Mouse (Mus musculus) hindbrain, embryonic 12.5 days (tissue): Measurements from ENCODE around the gene Fam160a1. TPM values are rescaled to one million over a fixed set of nuclear protein-coding genes. Genes with fewer than 3 reads are reported as not detected.

Experiments
- ATAC-seq: fragments of 200-750 bp; cut with Nextera tagmentation; 2 replicates; pipeline ENCODE4 v1.8.0; 2017; ENCODE audit warnings: moderate TSS enrichment; ENCODE audit not compliant: low FRiP score
- H3K27ac ChIP-seq: fragments of 300-500 bp; sonication (generic); 2 replicates; pipeline ENCODE4 v1.5.1; 2016; ENCODE audit warnings: mild to moderate bottlenecking
- H3K27me3 ChIP-seq: fragments of 300-500 bp; sonication (generic); 2 replicates; pipeline ENCODE4 v1.6.1; 2016; ENCODE audit warnings: mild to moderate bottlenecking
- H3K36me3 ChIP-seq: fragments of 300-500 bp; sonication (generic); 2 replicates; pipeline ENCODE4 v1.6.1; 2016; ENCODE audit warnings: mild to moderate bottlenecking
- H3K4me1 ChIP-seq: fragments of 300-500 bp; sonication (generic); 2 replicates; pipeline ENCODE4 v1.6.1; 2016
- H3K4me2 ChIP-seq: fragments of 300-500 bp; sonication (generic); replicated peaks from 2 replicates; pipeline ENCODE4 v1.6.1; 2016; ENCODE audit warnings: mild to moderate bottlenecking
- H3K4me3 ChIP-seq: fragments of 300-500 bp; sonication (generic); 2 replicates; pipeline ENCODE4 v1.5.1; 2016; ENCODE audit warnings: mild to moderate bottlenecking
- H3K9ac ChIP-seq: fragments of 300-500 bp; sonication (generic); 2 replicates; pipeline ENCODE4 v1.6.1; 2016; ENCODE audit warnings: mild to moderate bottlenecking, moderate library complexity
- H3K9me3 ChIP-seq: fragments of 300-500 bp; sonication (generic); replicated peaks from 2 replicates; pipeline ENCODE4 v1.6.1; 2016; ENCODE audit warnings: mild to moderate bottlenecking
- WGBS: fragments of 180-500 bp; shearing (Covaris S2); methylation state at CpG from one replicate; pipeline ENCODE4 v1.1.7; 2016; 5-methylcytosine and 5-hydroxymethylcytosine counted together
- polyA plus RNA-seq: library from polyadenylated mRNA; unstranded; fragments of >200 nt; fragmentation: Nextera tagmentation; extraction: Ambion mirVana; gene quantifications from 2 replicates; pipeline ENCODE4 v1.2.1, GENCODE M21; 2016

Fam160a1 gene
- polyA plus RNA-seq, 1 experiment from 2014 or later: 1.6 TPM

DNA sequence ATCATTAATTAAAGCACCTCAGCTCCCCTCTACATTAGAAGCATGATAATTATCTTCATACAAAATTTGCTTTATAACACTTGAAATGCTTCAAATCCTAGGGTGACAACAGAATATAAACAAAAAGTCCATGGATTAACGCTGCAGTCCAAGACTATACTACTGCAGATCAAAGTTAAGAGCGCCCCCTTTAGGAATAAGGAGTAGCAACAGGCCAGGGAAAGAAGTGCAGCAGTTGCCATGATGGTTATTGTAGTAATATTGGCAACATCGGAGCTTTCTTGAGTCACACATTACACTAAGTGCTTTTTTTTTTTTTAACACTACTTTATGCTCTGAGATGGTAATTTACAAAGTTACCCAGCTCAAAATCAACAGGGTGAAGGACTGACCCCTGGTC, 43.7 kb downstream of the Fam160a1 start:
- H3K4me1 ChIP-seq: no peaks in the 10 kb centered on the region
- H3K27me3 ChIP-seq: no peaks in the 10 kb centered on the region
- H3K4me3 ChIP-seq: no peak overlapping the region
- H3K9me3 ChIP-seq: no peaks in the 10 kb centered on the region
- WGBS: 48% methylated on average over 3 of the region's 3 CpGs
- no peak for ATAC-seq
- no peak overlapping the region for H3K9ac ChIP-seq
- no peak overlapping the region for H3K27ac ChIP-seq
- no peaks in the 10 kb centered on the region for H3K36me3 ChIP-seq
- no peak overlapping the region for H3K4me2 ChIP-seq

- Histone ChIP-seq H3K36me3 (no peaks in the 10 kb centered on the region), H3K4me2 (no peak overlapping the region), H3K9me3 (no peaks in the 10 kb centered on the region), H3K9ac (no peak overlapping the region), H3K4me1 (no peaks in the 10 kb centered on the region; the same call in 1 of the 2 replicates), H3K27me3 (no peaks in the 10 kb centered on the region), H3K27ac (0 out of 2 replicates have a peak overlapping the region, but pooled peaks have one; percentile 1), H3K4me3 (no peak overlapping the region)
- no peak for ATAC-seq
- WGBS: 73% methylated on average over 7 of the region's 7 CpGs
These were observed 52.2 kb downstream of the Fam160a1 start for GRCm38 (mm10) chr3:85764937-85765337.

GRCm38 (mm10) chr3:85764008-85764834, 52.9 kb downstream of the Fam160a1 start:
- Histone ChIP-seq H3K9me3 (no peaks in the 10 kb centered on the region), H3K36me3 (no peaks in the 10 kb centered on the region), H3K4me3 (no peak overlapping the region), H3K9ac (no peak overlapping the region), H3K27me3 (no peaks in the 10 kb centered on the region), H3K4me1 (no peaks in the 10 kb centered on the region; the same call in 1 of the 2 replicates), H3K27ac (no peak overlapping the region), H3K4me2 (no peak overlapping the region)
- WGBS: 60% methylated on average over 18 of the region's 18 CpGs
- no peak for ATAC-seq

DNA sequence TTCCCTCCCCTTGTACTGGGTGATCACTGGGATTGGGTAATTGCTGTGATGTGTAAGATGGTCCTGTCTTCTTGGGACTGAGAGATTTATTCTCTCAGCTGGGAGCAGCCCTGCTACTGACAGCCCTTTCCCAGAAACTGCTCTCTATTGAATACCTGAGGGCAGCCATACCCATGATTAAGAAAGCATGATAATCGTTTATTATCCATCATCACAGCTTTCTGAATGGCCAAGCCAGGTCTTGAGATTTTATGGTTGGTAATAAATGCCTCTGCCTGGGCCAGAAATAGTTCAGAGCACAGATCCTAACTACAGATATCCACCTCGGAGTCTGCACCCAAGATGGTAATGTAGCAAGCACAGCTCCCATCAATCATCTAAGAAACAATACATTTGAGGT, 59.1 kb downstream of the Fam160a1 start:
- H3K9ac ChIP-seq: no peak overlapping the region
- H3K4me2 ChIP-seq: no peak overlapping the region
- H3K4me1 ChIP-seq: peaks cover 2% of the 10 kb centered on the region; the same call in 1 of the 2 replicates
- no peaks in the 10 kb centered on the region for H3K9me3 ChIP-seq
- ATAC-seq: no peak
- 82% methylated on average over 2 of the region's 2 CpGs for WGBS
- no peak overlapping the region for H3K27ac ChIP-seq
- no peaks in the 10 kb centered on the region for H3K27me3 ChIP-seq
- no peak overlapping the region for H3K4me3 ChIP-seq
- no peaks in the 10 kb centered on the region for H3K36me3 ChIP-seq

DNA sequence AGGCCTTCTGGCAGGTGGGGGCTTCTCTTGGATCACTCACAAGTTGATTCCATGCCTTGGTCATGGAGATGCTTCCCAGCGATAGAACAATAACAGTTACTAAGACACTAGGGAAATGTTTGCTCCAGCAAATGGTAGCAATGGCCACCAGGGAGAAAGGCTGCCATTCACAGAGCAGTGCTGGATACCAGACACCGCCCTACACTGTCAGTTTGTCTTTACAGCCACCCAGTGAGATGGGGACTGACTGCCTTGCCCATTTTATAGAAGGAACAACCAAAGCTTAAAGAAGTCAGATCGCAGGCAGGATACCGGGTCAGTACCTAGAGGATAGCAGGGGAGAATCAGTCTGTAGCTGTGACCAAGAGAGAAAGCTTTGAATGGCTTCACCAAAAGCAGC, 59.7 kb downstream of the Fam160a1 start:
- H3K27me3 ChIP-seq: no peaks in the 10 kb centered on the region
- H3K4me2 ChIP-seq: no peak overlapping the region
- ATAC-seq: no peak
- no peaks in the 10 kb centered on the region for H3K9me3 ChIP-seq
- WGBS: 84% methylated on average over 4 of the region's 4 CpGs
- no peak overlapping the region for H3K4me3 ChIP-seq
- H3K27ac ChIP-seq: no peak overlapping the region
- H3K36me3 ChIP-seq: no peaks in the 10 kb centered on the region
- H3K9ac ChIP-seq: no peak overlapping the region
- H3K4me1 ChIP-seq: peaks cover 5% of the 10 kb centered on the region; the same call in 1 of the 2 replicates

- no peaks in the 10 kb centered on the region for H3K36me3 ChIP-seq
- no peak overlapping the region for H3K9ac ChIP-seq
- H3K27me3 ChIP-seq: no peaks in the 10 kb centered on the region
- H3K27ac ChIP-seq: no peak overlapping the region
- H3K4me2 ChIP-seq: no peak overlapping the region
- no peak for ATAC-seq
- H3K9me3 ChIP-seq: no peaks in the 10 kb centered on the region
- WGBS: 60% methylated on average over 4 of the region's 4 CpGs
- peaks cover 8% of the 10 kb centered on the region; the same call in 1 of the 2 replicates for H3K4me1 ChIP-seq
- H3K4me3 ChIP-seq: no peak overlapping the region
These were observed 67.7 kb downstream of the Fam160a1 start for GRCm38 (mm10) chr3:85749348-85749747.

- no peak overlapping the region for H3K4me2 ChIP-seq
- H3K27ac ChIP-seq: no peak overlapping the region
- WGBS: 21% methylated on average over 4 of the region's 4 CpGs
- H3K4me3 ChIP-seq: no peak overlapping the region
- no peak for ATAC-seq
- H3K4me1 ChIP-seq: peaks cover 8% of the 10 kb centered on the region; the same call in 1 of the 2 replicates
- H3K9me3 ChIP-seq: no peaks in the 10 kb centered on the region
- H3K27me3 ChIP-seq: no peaks in the 10 kb centered on the region
- no peak overlapping the region for H3K9ac ChIP-seq
- H3K36me3 ChIP-seq: no peaks in the 10 kb centered on the region
These were observed 68.2 kb downstream of the Fam160a1 start for GRCm38 (mm10) chr3:85748863-85749262.

DNA sequence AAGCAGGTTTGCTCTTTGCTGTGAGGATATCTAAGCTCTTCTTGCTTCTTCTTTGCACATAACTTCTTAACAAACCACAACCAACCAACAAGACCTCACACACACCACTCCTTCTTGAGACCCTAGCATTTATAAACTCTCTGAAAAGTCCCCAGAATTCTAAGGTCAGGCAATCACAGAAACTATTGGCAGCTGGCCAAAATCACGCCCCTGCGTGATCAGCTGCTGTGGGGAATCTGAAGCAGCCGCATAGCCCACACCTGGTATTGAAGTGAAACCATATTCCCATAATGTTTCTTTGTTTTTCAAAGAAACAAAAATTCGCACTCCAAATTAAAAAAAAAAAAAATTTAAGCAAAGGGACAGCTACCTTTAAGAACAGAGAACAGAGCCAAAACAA, 71.0 kb downstream of the Fam160a1 start:
- Histone ChIP-seq H3K9me3 (no peaks in the 10 kb centered on the region), H3K9ac (no peak overlapping the region)
- 71% methylated on average over 4 of the region's 4 CpGs for WGBS

GRCm38 (mm10) chr3:85741767-85742166, 75.3 kb downstream of the Fam160a1 start:
- H3K4me2 ChIP-seq: no peak overlapping the region
- no peak overlapping the region for H3K4me3 ChIP-seq
- H3K27ac ChIP-seq: no peak overlapping the region
- H3K9ac ChIP-seq: no peak overlapping the region
- H3K9me3 ChIP-seq: no peaks in the 10 kb centered on the region
- no peaks in the 10 kb centered on the region for H3K4me1 ChIP-seq
- no peaks in the 10 kb centered on the region for H3K36me3 ChIP-seq
- no peak for ATAC-seq
- H3K27me3 ChIP-seq: no peaks in the 10 kb centered on the region
- WGBS: 92% methylated on average over 3 of the region's 3 CpGs

More for the DNA sequence above, 71.0 kb downstream of the Fam160a1 start:
- no peak overlapping the region for H3K4me2 ChIP-seq
- H3K4me3 ChIP-seq: no peak overlapping the region
- H3K36me3 ChIP-seq: no peaks in the 10 kb centered on the region
- peaks cover 3% of the 10 kb centered on the region; the same call in 1 of the 2 replicates for H3K4me1 ChIP-seq
- no peak overlapping the region for H3K27ac ChIP-seq
- H3K27me3 ChIP-seq: no peaks in the 10 kb centered on the region
- no peak for ATAC-seq

GRCm38 (mm10) chr3:85738591-85738990, 78.5 kb downstream of the Fam160a1 start:
- WGBS: 71% methylated on average over 3 of the region's 3 CpGs
- Histone ChIP-seq H3K4me1 (no peaks in the 10 kb centered on the region), H3K27ac (no peak overlapping the region), H3K4me2 (no peak overlapping the region), H3K36me3 (no peaks in the 10 kb centered on the region), H3K9me3 (no peaks in the 10 kb centered on the region), H3K27me3 (no peaks in the 10 kb centered on the region), H3K4me3 (no peak overlapping the region), H3K9ac (no peak overlapping the region)
- no peak for ATAC-seq

DNA sequence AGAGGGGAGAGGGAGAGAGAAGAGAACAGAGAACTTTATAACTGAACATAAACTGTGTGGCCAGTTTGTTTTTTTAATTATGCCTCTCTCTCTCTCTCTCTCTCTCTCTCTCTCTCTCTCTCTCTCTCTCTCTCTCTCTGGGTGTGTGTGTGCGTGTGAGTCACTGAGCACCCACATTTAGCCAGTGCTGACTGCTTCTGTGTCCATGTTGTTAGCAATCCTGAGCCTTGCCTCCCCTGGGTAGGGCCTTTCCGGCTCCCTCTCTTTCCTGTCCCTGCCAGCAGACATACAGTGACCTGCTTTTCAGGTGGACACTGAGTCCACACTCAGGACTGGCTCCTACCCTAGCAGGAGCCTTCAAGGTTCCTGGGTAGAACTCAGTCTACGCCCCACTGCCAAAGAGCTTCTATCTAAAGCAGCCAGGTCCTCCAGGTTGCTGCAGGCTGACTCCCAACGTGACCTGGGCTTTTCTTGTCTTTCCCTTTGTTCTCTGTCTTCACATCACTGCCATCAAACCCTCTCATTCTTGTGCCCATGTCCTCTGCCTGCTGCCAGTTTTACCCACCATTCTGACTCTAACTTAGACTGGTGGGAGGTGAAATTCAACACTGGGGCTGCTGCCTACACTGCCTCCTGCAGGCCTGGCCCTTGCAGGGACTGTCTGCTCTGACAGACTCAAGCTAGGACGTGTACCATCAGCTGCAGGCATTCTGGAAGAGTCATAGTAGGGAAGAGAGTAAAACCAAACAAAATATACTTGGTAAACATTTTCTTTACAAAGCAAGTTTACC, 83.0 kb downstream of the Fam160a1 start:
- no peaks in the 10 kb centered on the region for H3K9me3 ChIP-seq
- ATAC-seq: no peak
- WGBS: 76% methylated on average over 5 of the region's 5 CpGs

DNA sequence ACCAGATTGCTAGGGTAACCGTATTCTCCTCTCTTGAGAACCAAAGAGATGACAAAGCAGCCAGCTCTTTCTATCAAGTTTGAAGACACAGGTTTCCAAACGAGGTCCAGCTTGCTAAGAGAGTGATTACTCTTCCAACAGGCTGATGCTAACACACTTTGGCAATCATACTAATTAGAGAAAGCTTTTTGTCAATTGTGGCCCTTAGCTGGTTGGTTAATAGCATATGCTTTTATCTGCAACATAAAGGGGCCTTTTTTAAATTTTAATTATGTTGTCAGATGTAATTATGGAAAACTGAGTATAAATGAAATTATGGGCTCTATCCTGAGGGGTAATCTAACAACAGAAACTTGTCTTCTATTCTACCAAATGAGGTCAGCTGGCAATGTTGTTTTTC, 89.9 kb downstream of the Fam160a1 start:
- WGBS: 49% methylated on average over 2 of the region's 2 CpGs

More for the DNA sequence above, 83.0 kb downstream of the Fam160a1 start:
- Histone ChIP-seq H3K9ac (no peak overlapping the region), H3K4me2 (no peak overlapping the region), H3K36me3 (no peaks in the 10 kb centered on the region), H3K4me1 (no peaks in the 10 kb centered on the region), H3K27ac (no peak overlapping the region), H3K4me3 (no peak overlapping the region), H3K27me3 (no peaks in the 10 kb centered on the region)

More for the DNA sequence above, 89.9 kb downstream of the Fam160a1 start:
- no peak overlapping the region for H3K9ac ChIP-seq
- no peak overlapping the region for H3K4me3 ChIP-seq
- no peak overlapping the region for H3K27ac ChIP-seq
- H3K4me1 ChIP-seq: no peaks in the 10 kb centered on the region
- H3K9me3 ChIP-seq: no peaks in the 10 kb centered on the region
- H3K36me3 ChIP-seq: no peaks in the 10 kb centered on the region
- no peaks in the 10 kb centered on the region for H3K27me3 ChIP-seq
- no peak overlapping the region for H3K4me2 ChIP-seq
- ATAC-seq: no peak
